Mouse (Mus musculus): ENCODE data around the gene Olfr1310. TPM values are rescaled to one million over a fixed set of nuclear protein-coding genes. Genes with fewer than 3 reads are reported as not detected.
"Not testable (repeated sequence)": the region's sequence is repeated elsewhere in the genome, so short reads cannot be mapped to it uniquely, and the experiment has no call there.

Olfr1310 gene
- total RNA-seq (2021): not detected
- long read RNA-seq, experiment 1: 0 reads
- long read RNA-seq, experiment 2: 0 reads

DNA sequence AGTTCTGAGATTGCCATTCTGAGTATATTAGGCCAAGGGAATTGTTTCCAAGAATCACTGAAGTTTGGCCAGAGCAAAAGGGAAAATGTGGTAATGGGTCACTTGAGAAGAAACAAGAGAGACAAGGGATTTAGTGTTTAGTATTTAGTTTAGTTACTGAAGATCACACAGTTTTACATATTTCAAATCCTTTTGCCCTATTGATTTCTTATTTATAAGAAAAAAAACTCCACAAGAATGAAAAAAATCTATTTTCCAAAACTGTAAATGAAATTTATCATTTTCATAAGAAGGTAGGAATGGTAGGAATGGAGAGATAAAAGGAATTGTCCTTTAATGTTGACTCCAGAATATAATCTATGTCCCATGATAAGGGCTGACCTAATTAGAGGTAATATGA lies at the start of gene Olfr1310:
Olfr1310 (minus strand) TSS at position 101 of the 400 bp plus-strand sequence.
- DNase-seq: no peak

DNA sequence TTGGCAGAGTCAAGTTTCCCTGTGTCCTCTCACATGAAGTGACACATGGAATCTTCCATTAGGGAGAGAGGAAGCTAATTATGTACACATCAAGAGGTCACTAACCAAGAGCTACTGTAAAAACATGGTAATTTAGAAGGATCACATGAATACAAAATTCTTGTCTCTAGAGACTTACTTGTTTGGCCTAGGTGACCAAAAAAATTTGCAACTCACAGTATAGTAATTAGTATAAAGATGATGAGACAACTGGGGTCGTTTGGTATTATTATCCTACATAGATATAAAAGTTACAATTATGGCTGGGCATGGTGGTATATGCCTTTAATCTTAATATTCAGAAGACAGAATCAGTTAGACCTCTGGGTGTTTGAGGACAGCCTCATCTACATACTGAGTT lies 37.6 kb upstream of the Olfr1310 start, which contains the start of gene Olfr1312:
Olfr1312 (minus strand) TSS at position 101 of the 400 bp plus-strand sequence.
- DNase-seq: no peak

DNA sequence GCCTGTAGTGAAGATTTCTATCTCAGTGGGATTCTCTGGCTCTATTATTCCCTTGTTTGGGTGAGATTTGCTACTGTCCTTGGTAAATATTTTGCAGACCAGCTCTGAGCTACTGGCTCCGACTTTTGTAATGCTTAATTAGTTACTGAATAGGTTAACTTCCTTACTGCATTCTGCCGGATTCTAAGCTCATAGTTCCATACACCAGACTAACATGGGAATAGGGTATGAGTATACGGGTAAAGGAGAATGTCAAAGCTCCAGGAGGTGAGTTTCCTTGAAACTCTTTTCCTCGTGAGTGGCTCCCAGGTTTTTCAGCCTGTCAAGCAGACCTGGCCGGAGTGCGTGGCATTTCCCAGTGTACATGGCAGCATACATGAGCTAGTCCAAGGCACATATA lies 14.5 kb upstream of the Olfr1310 start:
- DNase-seq: not testable (repeated sequence)

DNA sequence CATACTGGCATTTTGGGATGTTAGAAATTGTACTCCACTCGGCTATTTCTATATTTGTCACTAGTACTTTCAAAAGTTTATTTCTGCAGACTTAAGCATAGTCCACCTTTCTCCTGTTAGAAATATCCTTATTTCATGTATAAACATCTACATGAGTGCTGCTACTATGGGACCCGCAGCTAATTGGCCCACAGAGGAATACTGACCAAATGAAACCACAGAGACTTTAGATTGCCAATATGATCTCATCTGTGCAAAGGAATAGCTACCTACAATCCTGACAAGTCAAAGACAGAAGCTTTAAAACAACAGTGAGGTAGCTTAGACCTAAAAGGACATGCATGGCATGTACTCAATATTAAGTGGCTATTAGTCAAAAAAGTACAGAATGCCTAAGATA lies 11.8 kb upstream of the Olfr1310 start, which contains the start of gene Olfr1311:
Olfr1311 (minus strand) TSS at position 101 of the 400 bp plus-strand sequence.
- DNase-seq: no peak

DNA sequence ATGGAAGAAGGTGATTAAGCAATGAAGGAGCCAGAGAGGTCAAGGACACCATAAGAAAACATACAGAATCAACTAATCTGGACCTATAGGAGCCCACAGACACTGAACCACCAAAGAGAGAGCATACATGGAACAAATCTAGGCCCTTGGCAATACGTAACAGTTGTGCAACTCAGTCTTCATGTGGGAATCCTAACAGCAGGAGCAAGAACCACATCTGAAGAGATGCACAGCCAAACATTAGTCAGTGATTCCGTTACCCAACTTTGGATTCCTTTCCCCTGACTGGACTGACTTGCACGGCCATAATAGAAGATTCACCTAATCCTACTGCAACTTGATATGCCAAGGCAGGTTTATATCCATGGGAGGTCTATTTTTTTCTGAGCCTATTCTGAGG lies 2.4 kb upstream of the Olfr1310 start:
- no peak for DNase-seq

DNA sequence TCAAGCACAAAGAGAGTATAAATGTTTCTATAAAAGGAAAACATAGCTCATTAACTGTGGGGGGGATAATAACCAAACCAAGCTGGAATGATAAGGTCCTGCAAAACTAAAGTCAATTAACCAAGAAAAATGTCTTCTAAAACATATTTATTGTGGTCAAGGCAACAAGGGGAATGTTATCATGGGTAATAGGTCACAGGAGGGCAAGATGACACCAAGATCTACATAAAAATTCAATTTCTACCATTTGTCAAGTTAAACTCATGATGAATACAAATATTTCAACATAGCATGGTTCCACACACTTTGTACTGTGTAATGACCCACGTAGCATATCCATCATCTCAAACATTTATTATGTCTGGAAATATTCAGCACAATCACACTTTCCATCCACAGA lies 22.3 kb downstream of the Olfr1310 start, which contains the start of gene Olfr1309:
Olfr1309 (minus strand) TSS at position 101 of the 400 bp plus-strand sequence.
- no peak for DNase-seq

DNA sequence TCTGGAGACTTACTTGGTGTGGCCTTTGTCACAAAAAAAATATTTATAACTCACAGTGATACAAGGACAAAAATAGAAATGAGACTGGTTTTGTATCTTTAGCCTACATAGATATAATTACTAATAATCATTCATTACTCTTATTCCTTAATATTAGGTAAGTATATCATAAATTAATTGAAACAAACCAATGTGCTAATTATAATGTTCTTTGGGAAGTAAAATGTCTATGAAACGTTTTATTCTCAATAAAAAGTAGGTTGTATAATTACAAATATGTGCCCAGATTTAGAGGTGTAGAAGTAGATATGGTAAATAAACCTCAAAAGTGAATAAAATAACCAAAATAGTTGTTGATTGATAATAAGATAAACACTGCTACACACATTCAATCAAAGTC lies 47.7 kb downstream of the Olfr1310 start, which contains the start of gene Olfr1308:
Olfr1308 (minus strand) TSS at position 101 of the 400 bp plus-strand sequence.
- no peak for DNase-seq

Other genes starting within 250 kb of the Olfr1310 start
- gene Olfr1302, start 235.3 kb downstream of the Olfr1310 start, total RNA-seq (2021): not detected
- not detected for gene Olfr1303, start 192.4 kb downstream of the Olfr1310 start, total RNA-seq (2021)
- gene Olfr1305, start 135.6 kb downstream of the Olfr1310 start, total RNA-seq (2021): not detected
- gene Olfr1306, start 96.4 kb downstream of the Olfr1310 start, total RNA-seq (2021): not detected
- gene Olfr1307, start 63.3 kb downstream of the Olfr1310 start, total RNA-seq (2021): not detected
- gene Olfr1308, start 47.8 kb downstream of the Olfr1310 start, total RNA-seq (2021): not detected
- gene Olfr1309, start 22.4 kb downstream of the Olfr1310 start, total RNA-seq (2021): not detected
- not detected for gene Olfr1311, start 11.7 kb upstream of the Olfr1310 start, total RNA-seq (2021)
- not detected for gene Olfr1312, start 37.5 kb upstream of the Olfr1310 start, total RNA-seq (2021)
- gene Olfr1313, start 65.1 kb upstream of the Olfr1310 start, total RNA-seq (2021): not detected
- not detected for gene Olfr1314, start 84.1 kb upstream of the Olfr1310 start, total RNA-seq (2021)
- gene Olfr1315-ps1, start 102.7 kb upstream of the Olfr1310 start, total RNA-seq (2021): not detected
- not detected for gene Olfr1316, start 122.3 kb upstream of the Olfr1310 start, total RNA-seq (2021)
- not detected for gene Olfr1317, start 127.6 kb upstream of the Olfr1310 start, total RNA-seq (2021)
- gene Olfr1318, start 141.5 kb upstream of the Olfr1310 start, total RNA-seq (2021): not detected
- gene Lpcat4, start 226.8 kb upstream of the Olfr1310 start, total RNA-seq (2021): 1 to 10 TPM; 2.0 to 3.0 TPM
- gene Nutm1, start 246.6 kb upstream of the Olfr1310 start, total RNA-seq (2021): not detected
- 10 to 100 TPM; 50.8 to 66.0 TPM for gene Nop10, start 249.2 kb upstream of the Olfr1310 start, total RNA-seq (2021)

All from heart, adult 18-20 months (tissue).